Mouse (Mus musculus) yolk sac, embryonic 10.5 days (tissue): Measurements from ENCODE around the gene Szt2.

Source experiments
- DNase-seq: peaks from one replicate; pipeline ENCODE4 v3.0.0-alpha.2; 2017; ENCODE audit warnings: low spot score

Szt2 gene

GRCm38 (mm10) chr4:118413553-118413952 is 4.5 kb upstream of the Szt2 start:
- no peak for DNase-seq

DNA sequence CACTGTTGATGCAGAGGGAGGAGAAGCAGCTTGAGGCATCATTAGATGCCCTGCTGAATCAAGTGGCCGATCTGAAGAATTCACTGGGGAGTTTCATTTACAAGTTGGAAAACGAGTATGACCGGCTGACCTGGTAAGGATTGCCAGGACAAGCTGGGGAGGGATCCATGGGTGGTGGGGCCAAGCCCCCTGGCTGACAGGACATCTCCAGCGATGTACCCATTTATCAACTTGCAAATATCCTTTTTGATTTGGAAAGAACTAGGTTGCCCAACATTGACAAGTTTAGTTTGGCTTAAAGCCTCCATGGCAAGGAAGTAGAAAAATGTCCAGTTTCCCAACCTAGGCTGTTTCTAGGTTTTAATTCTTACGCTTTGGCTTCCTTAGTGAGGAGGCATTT is 1.8 kb upstream of the Szt2 start:
- DNase-seq: no peak

DNA sequence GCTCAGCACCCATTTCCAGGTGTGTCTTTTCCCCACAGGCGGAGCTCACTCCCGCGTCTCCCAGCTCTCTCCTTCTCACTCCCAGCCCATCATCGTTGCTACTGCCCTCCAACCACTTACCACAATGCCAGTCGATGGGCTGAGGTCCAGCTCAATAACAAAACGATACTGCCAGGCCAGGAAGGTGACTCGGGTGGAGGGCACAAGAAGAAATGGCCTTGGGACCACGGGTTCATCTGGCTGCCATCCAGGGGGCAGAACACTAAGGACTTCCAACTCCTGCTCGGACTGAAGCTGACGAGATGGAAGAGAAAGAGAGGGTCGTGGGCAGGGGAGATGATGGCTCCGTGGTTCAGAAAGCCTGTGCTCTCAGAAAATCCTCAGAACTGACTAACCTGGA is 6.4 kb downstream of the Szt2 start:
- no peak for DNase-seq

DNA sequence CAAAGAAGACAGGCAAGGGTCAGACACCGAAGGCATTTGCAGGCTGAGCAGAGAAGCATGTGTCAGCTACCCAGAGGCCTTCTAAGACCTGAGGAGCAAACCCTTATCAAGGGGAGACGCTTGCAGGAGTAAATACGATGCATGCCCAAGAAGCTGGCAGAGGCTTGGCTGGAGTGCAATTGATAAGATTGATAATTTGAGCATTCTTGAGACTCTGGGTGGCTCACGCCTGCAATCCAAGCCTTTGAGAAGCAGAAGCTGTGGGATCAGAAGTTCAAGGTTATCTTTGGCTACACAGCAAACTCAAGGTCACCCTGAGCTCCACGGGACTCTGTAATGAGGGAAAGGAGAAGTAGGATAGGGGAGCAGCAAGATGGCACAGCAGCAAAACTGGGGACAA is 7.2 kb downstream of the Szt2 start:
- DNase-seq: no peak

DNA sequence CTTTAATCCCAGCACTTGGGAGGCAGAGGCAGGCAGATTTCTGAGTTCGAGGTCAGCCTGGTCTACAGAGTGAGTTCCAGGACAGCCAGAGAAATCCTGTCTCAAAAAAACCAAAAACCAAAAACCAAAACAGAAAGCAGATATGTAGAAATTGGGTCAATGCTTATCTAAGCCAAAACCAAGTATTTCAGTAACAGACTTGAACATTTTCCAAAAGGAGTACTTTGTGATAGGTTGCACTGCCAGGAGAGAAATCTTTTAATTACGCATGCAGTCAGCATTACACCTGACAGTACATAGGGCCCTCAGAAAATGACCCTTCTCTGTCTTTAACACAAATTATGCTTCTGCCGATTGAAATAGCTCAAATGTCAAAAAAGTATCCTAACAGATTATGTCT is 7.7 kb downstream of the Szt2 start:
- no peak for DNase-seq

GRCm38 (mm10) chr4:118398400-118398799 is 10.7 kb downstream of the Szt2 start:
- DNase-seq: no peak

DNA sequence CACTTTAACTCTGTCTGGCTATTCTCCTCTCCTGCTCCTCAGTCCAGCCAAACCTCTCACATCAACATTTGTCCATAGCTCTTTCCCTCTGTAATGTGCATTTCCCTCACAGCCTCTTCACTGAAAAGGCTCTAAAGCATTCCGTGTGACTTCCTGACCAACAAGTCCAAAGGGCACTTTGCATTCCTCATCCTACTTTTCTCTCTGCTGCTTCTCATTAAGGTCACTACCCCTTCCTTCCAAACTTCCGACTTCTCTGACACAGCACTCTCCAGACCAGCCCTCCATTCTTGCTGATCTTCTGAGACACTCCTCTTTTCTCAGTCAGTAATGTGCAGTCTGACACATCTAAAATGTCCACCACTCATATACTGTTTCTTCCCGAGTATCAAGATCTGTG is 12.6 kb downstream of the Szt2 start:
- DNase-seq: peak; percentile 68

- no peak for DNase-seq
Observed at GRCm38 (mm10) chr4:118395289-118395688, 13.8 kb downstream of the Szt2 start.

DNA sequence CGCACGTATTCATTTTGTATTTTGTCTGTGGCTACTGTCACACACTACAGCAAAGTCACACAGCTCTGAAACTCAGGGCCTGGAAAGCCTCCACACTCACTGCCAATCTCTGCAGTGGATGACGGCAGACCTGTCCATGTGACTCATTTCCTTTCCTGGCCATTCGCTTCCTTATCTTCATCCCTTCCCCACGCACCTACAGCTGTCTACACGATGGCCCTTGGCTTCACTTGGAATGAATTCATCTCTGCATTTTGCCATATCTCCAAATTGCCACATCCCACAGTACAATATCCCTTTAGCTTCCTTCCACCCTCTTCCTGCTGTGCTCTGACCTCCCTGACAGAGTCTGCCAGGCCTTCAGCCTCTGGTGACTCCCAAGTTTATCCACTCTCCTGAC is 14.6 kb downstream of the Szt2 start:
- DNase-seq: no peak

GRCm38 (mm10) chr4:118390146-118390545 is 18.9 kb downstream of the Szt2 start:
- DNase-seq: no peak

GRCm38 (mm10) chr4:118387316-118387715 is 21.8 kb downstream of the Szt2 start:
- DNase-seq: no peak

DNA sequence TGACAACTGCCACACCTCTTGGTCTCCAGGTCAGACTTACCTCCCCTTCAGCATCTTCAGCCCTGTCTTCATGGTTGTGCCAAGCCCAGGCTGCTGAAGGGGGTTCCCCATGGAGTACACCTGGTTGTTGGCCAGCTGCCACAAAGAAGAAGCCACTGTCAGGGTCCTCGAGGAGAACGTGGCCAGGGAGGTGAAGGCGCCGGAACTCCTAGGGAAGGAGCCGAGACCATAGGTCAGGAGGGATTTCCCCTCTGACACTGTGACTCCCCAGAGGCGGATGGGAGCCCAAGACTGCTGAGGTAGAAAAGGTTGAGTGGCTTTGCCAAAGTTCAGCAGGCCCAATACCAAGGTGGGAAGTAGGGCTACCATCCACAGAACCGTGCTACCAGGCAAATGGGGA is 25.8 kb downstream of the Szt2 start:
- no peak for DNase-seq

DNA sequence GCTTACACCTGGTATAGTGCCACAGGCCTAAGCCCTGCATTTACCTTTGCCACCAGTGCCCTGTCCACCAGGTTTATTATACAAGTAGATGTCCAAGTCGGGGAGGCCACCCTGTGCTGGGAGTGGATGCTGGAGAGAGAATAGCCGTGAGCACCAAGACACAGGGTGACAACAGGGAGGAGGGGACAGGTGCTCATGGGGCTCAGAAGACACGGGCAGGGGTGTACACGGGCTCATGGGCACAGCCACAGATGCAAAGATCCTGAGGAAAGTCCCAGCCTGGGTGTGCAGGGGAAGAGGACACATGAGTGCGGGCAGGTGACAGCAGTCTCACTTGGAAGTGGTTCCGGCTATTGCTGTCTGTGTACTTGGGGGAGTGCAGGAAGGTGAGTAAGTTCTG is 33.1 kb downstream of the Szt2 start:
- DNase-seq: no peak

- no peak for DNase-seq
Observed at GRCm38 (mm10) chr4:118371822-118372221, 37.3 kb downstream of the Szt2 start.

- DNase-seq: no peak
Observed at GRCm38 (mm10) chr4:118368616-118369015, 40.5 kb downstream of the Szt2 start.

DNA sequence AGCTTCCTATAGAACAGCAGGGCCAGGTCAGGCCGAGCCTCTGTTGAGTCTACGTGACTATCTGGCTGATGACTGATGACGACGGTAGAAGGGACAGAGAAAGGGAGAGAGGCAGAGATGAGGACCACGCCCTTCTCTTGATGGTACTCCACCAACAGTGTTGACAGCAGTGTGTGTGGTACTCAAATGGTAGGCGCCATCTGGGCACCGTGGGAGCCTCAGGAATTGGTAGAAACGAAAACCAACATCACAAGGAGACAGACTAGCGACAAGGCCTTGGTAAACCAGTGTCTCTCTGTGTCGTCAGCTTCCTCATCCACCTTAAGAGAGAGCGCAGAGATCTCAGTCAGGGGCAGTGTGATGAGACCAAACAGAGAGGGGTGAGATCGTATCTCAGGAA is 41.5 kb downstream of the Szt2 start:
- DNase-seq: no peak

DNA sequence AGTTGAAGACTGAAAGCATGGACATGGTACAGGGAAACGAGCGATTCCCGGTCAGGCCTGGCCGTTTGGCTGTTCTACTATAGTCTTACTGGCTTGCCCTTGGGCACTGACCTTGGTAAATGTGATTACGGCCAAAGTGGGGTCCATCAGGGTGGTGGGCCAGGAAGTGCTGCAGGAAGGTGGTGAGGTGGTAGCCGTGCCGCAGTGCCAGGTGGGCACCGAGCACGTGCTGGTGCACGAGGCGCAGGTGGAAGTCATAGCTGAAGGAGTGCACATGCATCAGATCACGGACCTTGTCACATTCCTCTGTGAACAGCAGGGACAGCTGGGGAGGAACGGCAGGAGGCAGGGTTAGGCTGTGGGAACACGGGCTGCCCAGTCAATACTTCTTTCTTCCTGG is 43.1 kb downstream of the Szt2 start:
- no peak for DNase-seq

DNA sequence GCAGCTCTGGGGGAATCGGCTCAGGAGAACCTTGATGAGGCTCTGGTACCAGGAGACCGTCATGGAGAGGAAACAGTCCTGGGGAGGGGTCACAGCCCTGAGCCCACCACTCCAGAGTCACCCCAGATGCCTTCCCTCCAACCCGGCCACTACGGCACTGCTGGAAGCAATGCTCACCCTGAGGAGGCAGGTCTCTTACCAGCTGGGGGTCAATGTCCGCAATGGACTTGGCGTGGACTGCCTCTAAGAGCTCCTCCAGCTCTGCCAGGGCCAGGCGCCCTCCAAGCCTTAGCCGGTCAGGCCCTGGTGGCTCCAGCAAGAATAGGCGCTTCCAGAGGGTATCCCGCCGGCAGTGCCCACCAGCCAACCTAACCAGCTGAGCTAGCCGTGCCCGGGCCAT is 44.4 kb downstream of the Szt2 start:
- no peak for DNase-seq

DNA sequence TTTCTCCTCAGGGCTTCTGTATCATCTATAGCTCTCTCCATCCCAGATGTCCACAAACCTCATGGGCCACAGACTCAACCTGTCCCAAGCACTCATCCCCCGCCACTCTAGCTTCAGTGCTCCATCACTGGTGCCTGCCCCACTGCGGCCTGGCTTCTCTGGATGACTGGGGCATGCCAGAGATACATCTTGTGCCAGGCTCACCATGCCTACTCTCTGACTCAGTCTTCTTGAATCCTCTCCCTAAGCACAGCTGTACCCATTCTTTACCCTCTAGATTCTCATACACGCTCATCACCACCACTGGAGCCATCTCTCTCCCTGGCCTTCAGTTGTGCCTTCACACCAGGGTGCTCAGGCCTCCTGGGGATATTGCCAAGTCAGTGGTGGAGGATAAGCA is 45.1 kb downstream of the Szt2 start:
- DNase-seq: no peak

GRCm38 (mm10) chr4:118362879-118363278 is 46.2 kb downstream of the Szt2 start:
- no peak for DNase-seq

DNA sequence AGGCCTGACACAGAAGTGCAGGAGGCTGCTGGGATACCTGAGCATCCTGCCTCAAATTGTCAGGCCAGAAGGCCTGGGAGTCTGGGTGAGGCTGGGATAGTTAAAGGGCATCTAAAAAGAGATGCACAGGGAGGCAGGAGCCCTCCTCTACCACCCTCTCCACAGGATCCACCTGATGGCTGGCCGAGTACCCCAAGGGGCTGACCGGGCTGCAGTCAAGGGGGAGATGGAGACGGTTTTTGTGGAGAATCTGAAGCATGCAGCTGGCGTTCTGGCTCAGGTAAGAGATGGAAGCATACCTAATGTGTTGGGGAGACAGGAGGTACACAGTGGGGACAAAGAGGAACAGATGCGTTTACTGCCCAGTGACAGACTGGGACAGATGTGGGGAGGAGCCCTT is 47.6 kb downstream of the Szt2 start:
- DNase-seq: no peak

- peak; percentile 87 for DNase-seq
Observed at GRCm38 (mm10) chr4:118359896-118360720, 49.0 kb downstream of the Szt2 start.

GRCm38 (mm10) chr4:118359211-118359895 is 49.7 kb downstream of the Szt2 start:
- no peak for DNase-seq
